Mouse (Mus musculus) gastrocnemius, postnatal 10 days (tissue): ENCODE data around the gene Plscr3. TPM values are rescaled to one million over a fixed set of nuclear protein-coding genes. Genes with fewer than 3 reads are reported as not detected.

Experiments
- DNase-seq: peaks from one replicate; pipeline ENCODE4 v3.0.0; 2021; ENCODE audit warnings: mixed read lengths
- microRNA-seq, 2 experiments: library from miRNA; unstranded; fragments of <30 nt; microRNA quantifications; one replicate each; pipeline ENCODE4 v1.2.0; 2021
- total RNA-seq, 2 experiments: library from RNA; stranded (reverse); gene quantifications; 2 replicates each; pipeline ENCODE4 v1.2.3; 2021

Plscr3 gene
- total RNA-seq, 2 experiments from 2014 or later = 25.4 to 27.9 TPM

DNA sequence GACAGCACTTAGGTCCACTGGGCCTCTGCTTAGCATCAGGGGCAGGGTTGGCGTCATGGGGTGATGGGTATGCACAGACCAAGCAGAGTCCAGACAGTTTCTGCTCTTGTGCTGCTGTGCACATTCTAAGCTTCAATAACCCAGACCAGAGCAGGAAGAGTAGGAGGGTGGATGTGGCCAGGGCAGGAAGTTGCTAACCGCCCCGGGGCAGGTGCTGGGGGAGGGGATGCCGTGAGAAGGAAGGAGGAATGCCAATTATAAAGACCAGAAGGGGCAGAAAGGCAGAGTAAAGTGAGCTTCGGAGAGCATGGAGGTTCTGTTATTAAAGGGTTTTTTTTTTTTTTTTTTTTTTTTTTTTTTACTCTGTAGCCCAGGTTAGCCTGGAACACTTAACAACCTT lies 48.5 kb downstream of the Plscr3 start:
- no peak for DNase-seq

DNA sequence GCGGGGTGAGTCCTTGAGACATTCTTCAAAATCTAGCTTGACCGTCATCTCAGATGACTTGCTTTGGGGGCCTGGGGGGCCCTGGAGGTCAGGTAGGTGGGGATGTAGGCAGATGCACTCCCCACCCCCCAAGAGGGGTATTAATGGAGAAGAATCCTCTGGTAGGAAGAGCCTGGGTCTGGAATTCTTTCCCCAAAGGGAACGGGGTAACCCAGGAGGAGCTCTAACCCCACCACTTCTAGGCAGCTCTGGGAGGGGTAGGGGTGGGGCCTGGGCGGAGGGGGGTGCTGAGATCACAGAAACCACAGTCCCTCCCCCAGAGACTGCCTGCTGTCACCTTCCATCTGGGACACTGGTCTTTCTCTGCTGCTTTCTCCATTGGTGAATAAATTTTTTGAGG lies 49.1 kb downstream of the Plscr3 start, which contains the start of gene Acap1:
Acap1 (minus strand) TSS at position 249 of the 400 bp plus-strand sequence.
- no peak for DNase-seq

DNA sequence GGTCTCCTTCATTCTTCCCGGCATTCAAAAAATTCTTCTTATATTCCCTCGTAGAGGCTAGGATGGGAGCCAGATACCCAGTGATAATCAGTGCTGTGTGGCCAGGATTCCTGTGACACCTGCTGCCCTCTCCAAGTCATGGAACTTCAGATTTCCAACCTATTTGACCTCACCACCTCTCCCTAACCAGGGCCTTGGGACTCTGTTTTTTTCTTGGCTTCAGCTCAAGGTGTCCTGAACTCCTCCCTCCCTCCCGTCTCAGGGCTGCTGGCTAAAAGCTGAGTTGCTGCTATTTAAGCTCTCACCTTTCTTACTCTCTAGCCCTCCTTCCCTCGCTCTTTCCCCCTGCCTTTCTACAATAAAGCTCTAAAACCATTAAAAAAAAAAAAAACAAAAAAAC lies 53.7 kb downstream of the Plscr3 start:
- no peak for DNase-seq

DNA sequence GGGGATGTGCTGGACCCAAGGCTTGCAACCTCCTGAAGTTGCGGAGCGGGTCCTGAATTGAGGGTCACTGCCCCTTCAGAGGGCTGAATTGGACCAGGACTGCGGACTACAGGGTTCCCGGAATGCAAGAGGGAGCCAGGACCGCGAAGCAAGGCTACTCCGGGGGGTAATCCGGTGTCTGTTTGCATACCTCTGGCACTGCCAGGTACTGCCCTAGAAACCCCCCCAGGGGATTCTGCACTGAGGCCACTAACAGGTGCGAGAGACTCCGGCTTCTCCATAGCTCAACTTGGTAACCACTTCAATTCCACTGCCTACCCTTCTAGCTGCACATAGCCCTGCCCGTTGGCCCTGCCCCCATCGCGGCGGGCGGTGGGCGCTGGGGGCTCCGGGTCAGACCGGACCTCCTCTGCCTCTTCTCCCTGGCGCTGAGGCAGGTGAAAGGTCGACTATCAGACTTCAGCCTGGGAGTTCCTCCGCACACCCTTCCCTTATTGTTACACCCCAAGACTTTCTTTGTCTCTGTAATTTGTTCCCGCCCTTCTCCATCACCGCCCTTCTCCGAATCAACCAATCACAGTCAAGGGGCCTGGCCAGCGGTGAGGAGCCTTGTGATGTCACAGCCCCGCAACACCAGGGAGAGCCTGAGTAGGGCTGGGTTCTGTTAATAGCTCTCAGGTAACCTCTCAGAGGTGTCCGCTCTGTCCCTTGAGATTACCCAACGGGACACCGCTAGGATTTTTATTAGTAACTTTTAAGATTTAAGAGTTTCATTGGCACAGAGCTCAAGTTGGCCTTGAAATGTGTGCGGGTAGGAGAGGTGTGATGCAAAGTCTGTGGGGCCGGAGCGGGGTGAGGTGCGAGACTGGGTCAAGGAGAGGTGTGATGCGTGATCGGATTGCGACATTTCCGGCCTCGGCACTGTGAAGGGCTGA lies 54.6 kb downstream of the Plscr3 start, which contains the start of the genes 2810408A11Rik and Neurl4:
2810408A11Rik (minus strand) TSS at position 517 of the 935 bp plus-strand sequence.
Neurl4 (plus strand) TSS at position 602 of the 935 bp plus-strand sequence.
- DNase-seq = peak; percentile 74

DNA sequence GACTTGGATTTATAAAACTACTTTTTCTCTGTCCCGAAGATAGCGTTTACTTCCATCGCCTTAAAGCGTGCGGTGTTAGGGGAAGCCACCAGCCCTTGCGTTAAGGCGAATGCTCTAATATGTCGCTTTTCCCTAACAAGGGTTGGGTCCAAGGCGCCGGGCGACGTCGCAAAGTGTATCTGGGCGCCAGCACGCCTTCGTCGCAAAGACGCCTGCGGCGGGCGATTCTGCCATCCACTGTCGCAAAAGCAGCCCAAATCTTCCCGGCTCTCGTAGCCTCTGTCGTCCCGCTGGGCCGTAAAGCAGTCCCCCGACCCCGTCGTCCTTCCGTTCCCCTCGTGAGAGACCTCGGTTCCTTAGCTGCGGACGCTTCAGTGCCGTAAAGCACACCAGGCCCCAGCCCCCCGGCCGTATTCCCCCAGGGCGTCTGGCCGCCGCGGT lies 55.2 kb downstream of the Plscr3 start:
- peak; percentile 90 for DNase-seq

Small RNA genes within 50 kb of the gene (microRNA-seq; reads per million reads assigned to microRNA genes)
- 0 reads per million in 2 experiments for gene Mir6924

Other genes with a start within 250 kb of the Plscr3 start
- 100 to 1,000 TPM; 351 to 394 TPM for gene Atp1b2, start 240.4 kb upstream of the Plscr3 start, total RNA-seq
- gene Shbg, start 228.5 kb upstream of the Plscr3 start, total RNA-seq = under 1 TPM in 1 of 2 experiments, not detected in 1; 0.54 TPM
- gene Sat2, start 224.4 kb upstream of the Plscr3 start, total RNA-seq = 1 to 10 TPM; 5.6 to 5.7 TPM
- 10 to 100 TPM; 66.3 to 85.0 TPM for gene Fxr2, start 213.4 kb upstream of the Plscr3 start, total RNA-seq
- under 1 TPM in 1 of 2 experiments, not detected in 1; 0.32 TPM for gene Sox15, start 191.1 kb upstream of the Plscr3 start, total RNA-seq
- 10 to 100 TPM; 21.1 to 21.3 TPM for gene Mpdu1, start 183.7 kb upstream of the Plscr3 start, total RNA-seq
- 10 to 100 TPM in 1 of 2 experiments, 1 to 10 TPM in 1; 6.1 to 14.1 TPM for gene Cd68, start 180.2 kb upstream of the Plscr3 start, total RNA-seq
- 100 to 1,000 TPM; 216 to 234 TPM for gene Eif4a1, start 174.0 kb upstream of the Plscr3 start, total RNA-seq
- 10 to 100 TPM; 29.5 to 36.0 TPM for gene Senp3, start 164.3 kb upstream of the Plscr3 start, total RNA-seq
- 1 to 10 TPM; 1.6 to 2.1 TPM for gene Tnfsf13, start 160.6 kb upstream of the Plscr3 start, total RNA-seq
- gene Tnfsf12, start 150.5 kb upstream of the Plscr3 start, total RNA-seq = 10 to 100 TPM; 15.9 to 17.6 TPM
- 1 to 10 TPM; 2.9 to 4.5 TPM for gene Tnfsfm13, start 150.3 kb upstream of the Plscr3 start, total RNA-seq
- gene Polr2a, start 87.7 kb upstream of the Plscr3 start, total RNA-seq = 10 to 100 TPM; 45.9 to 49.4 TPM
- gene Slc35g3, start 84.4 kb upstream of the Plscr3 start, total RNA-seq = not detected
- 10 to 100 TPM; 21.0 to 29.3 TPM for gene Zbtb4, start 80.5 kb upstream of the Plscr3 start, total RNA-seq
- 100 to 1,000 TPM; 105 to 124 TPM for gene Chrnb1, start 50.4 kb upstream of the Plscr3 start, total RNA-seq
- 10 to 100 TPM; 10.5 to 12.2 TPM for gene Fgf11, start 44.5 kb upstream of the Plscr3 start, total RNA-seq
- gene Tmem102, start 40.8 kb upstream of the Plscr3 start, total RNA-seq = not detected
- not detected for gene Gm39566, start 31.1 kb upstream of the Plscr3 start, total RNA-seq
- gene Spem2, start 27.9 kb upstream of the Plscr3 start, total RNA-seq = not detected
- not detected for gene Spem1, start 24.2 kb upstream of the Plscr3 start, total RNA-seq
- 10 to 100 TPM; 10.3 to 15.9 TPM for gene Nlgn2, start 8.6 kb upstream of the Plscr3 start, total RNA-seq
- gene Tmem256, start 7.9 kb upstream of the Plscr3 start, total RNA-seq = 100 to 1,000 TPM; 121 to 122 TPM
- under 1 TPM; 0.11 to 0.31 TPM for gene Tnk1, start 12.4 kb downstream of the Plscr3 start, total RNA-seq
- not detected for gene Tmem95, start 31.6 kb downstream of the Plscr3 start, total RNA-seq
- 1 to 10 TPM; 2.3 to 3.7 TPM for gene Kctd11, start 35.0 kb downstream of the Plscr3 start, total RNA-seq
- gene Acap1, start 49.2 kb downstream of the Plscr3 start, total RNA-seq = 1 to 10 TPM in 1 of 2 experiments, under 1 TPM in 1; 0.42 to 1.0 TPM
- 1 to 10 TPM; 1.8 to 2.4 TPM for gene 2810408A11Rik, start 54.6 kb downstream of the Plscr3 start, total RNA-seq
- gene Neurl4, start 54.7 kb downstream of the Plscr3 start, total RNA-seq = 10 to 100 TPM; 31.2 to 31.8 TPM
- 10 to 100 TPM; 29.0 to 31.3 TPM for gene Gps2, start 67.5 kb downstream of the Plscr3 start, total RNA-seq
- gene Eif5a, start 75.6 kb downstream of the Plscr3 start, total RNA-seq = 100 to 1,000 TPM; 600 to 663 TPM
- 1 to 10 TPM; 2.7 to 4.1 TPM for gene Ybx2, start 89.4 kb downstream of the Plscr3 start, total RNA-seq
- gene Slc2a4, start 101.8 kb downstream of the Plscr3 start, total RNA-seq = 100 to 1,000 TPM; 128 to 165 TPM
- gene Cldn7, start 118.4 kb downstream of the Plscr3 start, total RNA-seq = under 1 TPM in 1 of 2 experiments, not detected in 1; 0.38 TPM
- gene Ctdnep1, start 134.8 kb downstream of the Plscr3 start, total RNA-seq = 100 to 1,000 TPM; 237 to 249 TPM
- gene Elp5, start 136.1 kb downstream of the Plscr3 start, total RNA-seq = 10 to 100 TPM; 46.9 to 53.2 TPM
- gene Gabarap, start 144.8 kb downstream of the Plscr3 start, total RNA-seq = 100 to 1,000 TPM; 195 to 228 TPM
- gene Phf23, start 149.4 kb downstream of the Plscr3 start, total RNA-seq = 10 to 100 TPM; 22.2 to 28.9 TPM
- gene Dvl2, start 154.2 kb downstream of the Plscr3 start, total RNA-seq = 10 to 100 TPM in 1 of 2 experiments, 1 to 10 TPM in 1; 8.2 to 14.7 TPM
- gene Acadvl, start 169.0 kb downstream of the Plscr3 start, total RNA-seq = 100 to 1,000 TPM; 217 to 254 TPM
- 10 to 100 TPM; 16.5 to 28.7 TPM for gene Dlg4, start 170.6 kb downstream of the Plscr3 start, total RNA-seq
- under 1 TPM in 1 of 2 experiments, not detected in 1; 0.29 TPM for gene Asgr1, start 207.7 kb downstream of the Plscr3 start, total RNA-seq
- gene Asgr2, start 246.3 kb downstream of the Plscr3 start, total RNA-seq = under 1 TPM in 1 of 2 experiments, not detected in 1; 0.32 TPM